Mouse (Mus musculus) central nervous system, embryonic 18 days (tissue): ENCODE measurements around the gene Nudt15. TPM values are rescaled to one million over a fixed set of nuclear protein-coding genes. Genes with fewer than 3 reads are reported as not detected.

Source experiments
- polyA plus RNA-seq: library from polyadenylated mRNA; depleted of rRNA; stranded (reverse); fragments of >200 nt; gene quantifications from 2 replicates; pipeline ENCODE4 v1.2.3, GENCODE M21; 2012; rRNA removed

Nudt15 gene
- 2.7 and 3.0 TPM in 2 replicates for polyA plus RNA-seq

DNA sequence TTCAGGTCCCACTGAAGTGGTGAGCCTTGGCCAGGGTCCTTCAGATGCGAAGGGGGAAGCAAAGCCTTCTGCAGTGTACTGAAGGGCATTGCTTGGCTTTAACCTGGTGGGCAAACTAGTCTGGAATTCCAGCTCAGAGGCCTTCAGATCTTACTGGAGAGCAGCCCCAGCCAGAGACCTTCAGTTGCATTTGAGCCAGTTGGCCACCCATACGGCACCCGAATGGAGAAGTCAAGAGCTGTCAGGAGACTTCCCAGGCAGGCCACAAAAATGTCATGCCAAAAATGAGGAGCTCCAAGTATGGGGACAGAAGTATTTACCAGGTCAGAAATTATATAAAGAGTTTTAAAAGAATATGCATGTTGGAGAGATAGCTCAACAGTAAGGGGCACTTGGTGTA lies at the start of gene Nudt15:
Nudt15 (minus strand) TSS at position 192 of the 400 bp plus-strand sequence.

DNA sequence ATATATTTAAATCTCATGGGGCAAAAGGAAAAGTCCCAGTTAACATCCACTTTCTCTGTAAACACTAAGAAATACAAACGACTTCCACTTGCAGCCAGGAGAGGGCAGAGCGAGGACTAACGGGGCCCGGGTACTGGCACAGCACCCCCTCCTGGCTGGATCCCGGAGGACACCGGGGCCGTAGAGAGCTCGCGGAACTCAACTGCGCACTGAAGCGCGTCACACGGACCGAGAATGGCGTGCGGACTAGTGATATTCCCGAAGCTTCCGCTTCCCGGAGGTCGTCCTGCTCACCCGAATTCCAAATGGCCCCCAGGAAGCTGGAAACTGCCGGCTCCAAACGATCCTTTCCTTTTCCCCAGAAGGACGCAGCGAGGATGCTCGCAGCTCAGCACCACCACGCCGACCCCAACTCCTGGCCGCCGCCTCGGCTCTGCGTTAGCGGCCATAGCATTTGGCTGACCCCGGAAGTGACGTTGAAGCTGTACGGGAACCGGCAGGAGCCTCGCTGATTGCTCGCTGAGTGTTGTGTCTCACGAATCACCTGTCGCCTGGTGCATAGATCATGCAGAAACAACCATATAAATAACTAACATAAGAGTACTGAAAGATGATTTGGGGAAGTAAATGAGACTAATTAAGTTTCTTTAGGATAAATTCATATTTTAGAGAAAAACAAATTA lies 23.1 kb downstream of the Nudt15 start, which contains the start of gene Sucla2:
Sucla2 (plus strand) TSS at position 554 of the 683 bp plus-strand sequence.

GRCm38 (mm10) chr14:73509765-73510423 lies 38.1 kb downstream of the Nudt15 start, which contains the start of gene Med4:
TSS of gene Med4 (plus strand) at chr14:73510025.

Other genes starting within 250 kb of the Nudt15 start
- gene Rb1, start 222.4 kb downstream of the Nudt15 start, polyA plus RNA-seq = 29.6 and 32.2 TPM in 2 replicates
- 450 and 468 TPM in 2 replicates for gene Itm2b, start 163.0 kb downstream of the Nudt15 start, polyA plus RNA-seq
- 60.0 and 60.6 TPM in 2 replicates for gene Med4, start 38.2 kb downstream of the Nudt15 start, polyA plus RNA-seq
- 67.8 and 82.2 TPM in 2 replicates for gene Sucla2, start 22.9 kb downstream of the Nudt15 start, polyA plus RNA-seq
- gene Gm21750, start 113.0 kb upstream of the Nudt15 start, polyA plus RNA-seq = not detected in 2 replicates